Mouse (Mus musculus) subcutaneous adipose tissue, adult 2 months (tissue): ENCODE data around the gene Zfp777. TPM values are rescaled to one million over a fixed set of nuclear protein-coding genes. Genes with fewer than 3 reads are reported as not detected.

Source experiments
- polyA plus RNA-seq: library from polyadenylated mRNA; depleted of rRNA; stranded (reverse); fragments of >200 nt; gene quantifications from 2 replicates; pipeline ENCODE4 v1.2.3, GENCODE M21; 2012; ENCODE audit warnings: low replicate concordance; rRNA removed

Zfp777 gene
- 10.1 and 28.2 TPM in 2 replicates for polyA plus RNA-seq

GRCm38 (mm10) chr6:48048426-48049272 is at the start of gene Zfp777:
Gene Zfp777, minus strand, starts transcription at chr6:48048911.

DNA sequence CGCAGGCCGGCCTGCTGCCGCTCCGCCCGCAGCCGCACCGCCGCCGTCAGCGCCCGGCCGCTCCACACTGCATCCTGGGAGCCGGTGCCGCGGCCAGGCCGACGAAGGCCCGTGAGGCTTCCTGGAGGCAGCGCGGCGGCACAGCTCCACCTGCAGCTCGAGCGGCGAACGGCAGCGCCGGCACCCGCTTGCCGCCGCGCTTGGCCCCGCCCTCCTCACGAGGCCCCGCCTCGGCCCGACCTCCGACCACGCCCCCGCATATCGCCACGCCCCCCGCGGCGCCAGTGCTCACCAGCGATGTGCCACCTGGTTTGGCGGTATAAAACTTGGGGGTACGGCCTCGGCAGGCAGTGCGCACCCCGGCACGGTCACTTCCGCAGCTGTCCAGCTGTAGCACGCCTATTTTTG is 37.8 kb upstream of the Zfp777 start, which contains the start of gene Zfp746:
Zfp746 (minus strand) TSS at position 123 of the 408 bp plus-strand sequence.

Other genes starting within 250 kb of the Zfp777 start
- 43.0 and 71.7 TPM in 2 replicates for gene Pdia4, start 235.5 kb downstream of the Zfp777 start, polyA plus RNA-seq
- 0.14 and 0.66 TPM in 2 replicates for gene Zfp786, start 218.0 kb downstream of the Zfp777 start, polyA plus RNA-seq
- 4.7 and 12.2 TPM in 2 replicates for gene Zfp398, start 213.2 kb downstream of the Zfp777 start, polyA plus RNA-seq
- gene Zfp282, start 171.7 kb downstream of the Zfp777 start, polyA plus RNA-seq = 6.4 and 13.0 TPM in 2 replicates
- gene Zfp212, start 128.4 kb downstream of the Zfp777 start, polyA plus RNA-seq = 7.5 and 13.6 TPM in 2 replicates
- 8.4 and 17.0 TPM in 2 replicates for gene Zfp956, start 95.5 kb downstream of the Zfp777 start, polyA plus RNA-seq
- gene Zfp746, start 37.7 kb upstream of the Zfp777 start, polyA plus RNA-seq = 17.3 and 28.5 TPM in 2 replicates